Mouse (Mus musculus): ENCODE measurements around the gene Gm3336. TPM values are rescaled to one million over a fixed set of nuclear protein-coding genes. Genes with fewer than 3 reads are reported as not detected.

Gm3336 gene
- total RNA-seq, 2 experiments from 2014 or later: not detected

Other genes starting within 250 kb of the Gm3336 start
- gene Klhl26, start 241.6 kb upstream of the Gm3336 start, total RNA-seq (2021): 1 to 10 TPM; 8.4 to 8.9 TPM
- not detected for gene Tmem59l, start 231.2 kb upstream of the Gm3336 start, total RNA-seq (2021)
- gene Crlf1, start 225.4 kb upstream of the Gm3336 start, total RNA-seq (2021): under 1 TPM; 0.38 to 0.72 TPM
- gene Rex1bd, start 211.8 kb upstream of the Gm3336 start, total RNA-seq (2021): 100 to 1,000 TPM; 108 to 114 TPM
- 1,000 to 10,000 TPM; 1,604 to 1,683 TPM for gene Uba52, start 207.7 kb upstream of the Gm3336 start, total RNA-seq (2021)
- gene Fkbp8, start 190.8 kb upstream of the Gm3336 start, total RNA-seq (2021): 100 to 1,000 TPM; 185 to 190 TPM
- 10 to 100 TPM; 79.5 to 81.3 TPM for gene Kxd1, start 190.6 kb upstream of the Gm3336 start, total RNA-seq (2021)
- 10 to 100 TPM; 15.9 to 17.9 TPM for gene Ell, start 179.1 kb upstream of the Gm3336 start, total RNA-seq (2021)
- 10 to 100 TPM; 25.8 to 29.6 TPM for gene Isyna1, start 124.2 kb upstream of the Gm3336 start, total RNA-seq (2021)
- gene Ssbp4, start 109.7 kb upstream of the Gm3336 start, total RNA-seq (2021): 10 to 100 TPM; 54.7 to 55.6 TPM
- 1 to 10 TPM; 1.1 to 1.6 TPM for gene Lrrc25, start 102.4 kb upstream of the Gm3336 start, total RNA-seq (2021)
- 1 to 10 TPM in 1 of 2 experiments, under 1 TPM in 1; 0.86 to 1.1 TPM for gene Gdf15, start 86.1 kb upstream of the Gm3336 start, total RNA-seq (2021)
- 10 to 100 TPM; 39.6 to 42.9 TPM for gene Pgpep1, start 58.2 kb upstream of the Gm3336 start, total RNA-seq (2021)
- 10 to 100 TPM; 82.8 to 94.1 TPM for gene Lsm4, start 45.3 kb upstream of the Gm3336 start, total RNA-seq (2021)
- 100 to 1,000 TPM; 178 to 214 TPM for gene Jund, start 19.6 kb upstream of the Gm3336 start, total RNA-seq (2021)
- under 1 TPM in 1 of 2 experiments, not detected in 1; 0.07 TPM for gene Iqcn, start 15.1 kb upstream of the Gm3336 start, total RNA-seq (2021)
- gene Pde4c, start 5.2 kb downstream of the Gm3336 start, total RNA-seq (2021): 1 to 10 TPM; 2.0 to 4.0 TPM
- gene Rab3a, start 36.1 kb downstream of the Gm3336 start, total RNA-seq (2021): 10 to 100 TPM; 37.3 to 38.9 TPM
- gene Mpv17l2, start 42.4 kb downstream of the Gm3336 start, total RNA-seq (2021): 10 to 100 TPM; 32.0 to 39.7 TPM
- 10 to 100 TPM; 37.1 to 40.2 TPM for gene Pik3r2, start 58.2 kb downstream of the Gm3336 start, total RNA-seq (2021)
- 1 to 10 TPM; 7.9 to 9.3 TPM for gene Mast3, start 86.5 kb downstream of the Gm3336 start, total RNA-seq (2021)
- under 1 TPM in 1 of 2 experiments, not detected in 1; 0.53 TPM for gene Il12rb1, start 89.9 kb downstream of the Gm3336 start, total RNA-seq (2021)
- gene Arrdc2, start 121.2 kb downstream of the Gm3336 start, total RNA-seq (2021): 10 to 100 TPM in 1 of 2 experiments, 1 to 10 TPM in 1; 4.7 to 18.5 TPM
- 1 to 10 TPM; 3.1 to 3.7 TPM for gene Kcnn1, start 144.7 kb downstream of the Gm3336 start, total RNA-seq (2021)
- 10 to 100 TPM; 40.9 to 41.1 TPM for gene Ccdc124, start 155.4 kb downstream of the Gm3336 start, total RNA-seq (2021)
- under 1 TPM in 1 of 2 experiments, not detected in 1; 0.10 TPM for gene Slc5a5, start 174.2 kb downstream of the Gm3336 start, total RNA-seq (2021)
- 1,000 to 10,000 TPM; 1,171 to 1,193 TPM for gene Rpl18a, start 178.9 kb downstream of the Gm3336 start, total RNA-seq (2021)
- gene Map1s, start 187.4 kb downstream of the Gm3336 start, total RNA-seq (2021): 10 to 100 TPM; 31.0 to 32.3 TPM

All from heart, postnatal 10 days (tissue).